Mouse (Mus musculus) mammary gland, adult 2 months (tissue): ENCODE data around the gene Tmem273. TPM values are rescaled to one million over a fixed set of nuclear protein-coding genes. Genes with fewer than 3 reads are reported as not detected.

Experiments used
- polyA plus RNA-seq: library from polyadenylated mRNA; depleted of rRNA; stranded (reverse); fragments of >200 nt; gene quantifications from 2 replicates; pipeline ENCODE4 v1.2.3, GENCODE M21; 2012; ENCODE audit warnings: low replicate concordance; rRNA removed

Tmem273 gene
- 2.2 and 2.9 TPM in 2 replicates for polyA plus RNA-seq

DNA sequence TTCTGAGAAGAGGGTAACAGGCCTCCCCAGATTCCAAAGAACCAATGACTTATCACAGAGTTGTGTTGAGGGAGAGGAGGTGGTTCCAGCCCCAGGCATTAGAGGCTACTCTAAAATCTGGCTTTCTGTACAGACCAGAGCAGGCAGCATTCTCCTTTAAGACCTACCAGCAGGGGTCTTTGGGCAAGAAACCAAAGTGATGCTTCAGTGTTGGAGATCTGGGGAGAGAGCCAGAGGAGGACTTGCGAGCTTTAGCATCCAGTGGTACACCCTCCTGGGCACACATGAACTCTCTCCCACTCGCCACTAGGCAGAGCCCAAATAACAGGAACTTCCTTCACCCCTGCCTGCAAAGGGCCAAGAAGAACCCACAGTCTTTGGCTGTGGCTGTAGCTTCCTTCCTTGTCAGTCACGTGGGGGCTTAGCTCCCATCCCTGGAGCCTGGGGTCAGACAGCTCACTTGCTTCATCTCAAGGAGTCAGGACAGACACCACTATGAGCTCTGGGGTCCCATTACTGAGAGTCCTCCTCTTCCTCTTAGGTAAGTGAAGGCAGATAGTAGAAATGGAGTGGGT lies at the start of gene Tmem273:
TSS of gene Tmem273 (plus strand) at position 408 of the 575 bp plus-strand sequence.

GRCm38 (mm10) chr14:32833847-32834246 lies 48.1 kb downstream of the Tmem273 start, which contains the start of gene Fam170b:
Fam170b (plus strand) TSS chr14:32833962.

GRCm38 (mm10) chr14:32856681-32857328 lies 71.0 kb downstream of the Tmem273 start, which contains the start of gene Vstm4:
Vstm4 (plus strand) TSS chr14:32856756.

Other genes starting within 250 kb of the Tmem273 start
- not detected in 2 replicates for gene Prrxl1, start 186.6 kb upstream of the Tmem273 start, polyA plus RNA-seq
- 0.05 and 11.7 TPM in 2 replicates for gene 3425401B19Rik, start 100.7 kb upstream of the Tmem273 start, polyA plus RNA-seq
- not detected in 2 replicates for gene Fam170b, start 48.0 kb downstream of the Tmem273 start, polyA plus RNA-seq
- gene Vstm4, start 70.8 kb downstream of the Tmem273 start, polyA plus RNA-seq, result 2.9 and 3.8 TPM in 2 replicates
- gene Lrrc18, start 205.4 kb downstream of the Tmem273 start, polyA plus RNA-seq, result 0.27 and 0.40 TPM in 2 replicates